Mouse (Mus musculus) erythroblast, embryonic 14.5 days (primary cell): ENCODE data around the gene D930007J09Rik.

Experiments
- GATA1 ChIP-seq: IDR thresholded peaks from 2 replicates; pipeline ENCODE4 v1.6.1; 2012; ENCODE audit warnings: low read length, inconsistent platforms, mixed read lengths
- TAL1 ChIP-seq: IDR thresholded peaks from 3 replicates; pipeline ENCODE4 v1.6.1; 2012; ENCODE audit warnings: low read length, inconsistent platforms, mixed read lengths

- no peak for TF ChIP-seq GATA1
- TF ChIP-seq TAL1 = no peak
Observed at GRCm38 (mm10) chr13:32825546-32825945, 22.9 kb upstream of the D930007J09Rik start.
